Mouse (Mus musculus) spleen, postnatal 4 days (tissue): ENCODE data around the gene Egr2.

Experiments used
- DNase-seq, 2 experiments: peaks; one replicate each; pipeline ENCODE4 v3.0.0; 2022; ENCODE audit warnings: low spot score in 2 of 2

Egr2 gene

DNA sequence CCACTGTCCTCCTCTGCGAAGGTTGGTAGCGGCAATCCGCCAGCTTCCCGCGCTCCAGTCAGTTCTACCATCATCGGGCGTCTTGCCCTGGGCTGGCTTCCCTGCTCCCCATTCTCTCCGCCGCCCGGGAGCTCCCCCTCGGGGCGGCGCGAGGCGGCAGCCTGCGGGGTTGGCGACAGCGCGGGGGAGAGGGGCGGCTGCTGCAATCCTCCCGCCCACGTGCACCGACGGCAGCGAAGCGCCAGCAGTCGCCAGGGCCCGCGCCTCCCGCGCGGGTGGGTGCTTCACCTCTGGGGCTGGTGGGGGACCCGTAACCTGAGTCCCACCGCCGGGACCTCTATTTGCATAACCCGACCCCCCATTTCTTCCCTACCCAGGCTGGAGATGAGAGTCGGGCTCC lies at the start of gene Egr2:
Gene Egr2, plus strand, starts transcription at position 220 of the 400 bp plus-strand sequence.
- peak in 1 of 2 experiments; percentile 66 for DNase-seq

- DNase-seq = no peak
Observed at GRCm38 (mm10) chr10:67487496-67487895, 47.8 kb upstream of the Egr2 start.

- DNase-seq = no peak
Observed at GRCm38 (mm10) chr10:67489836-67490235, 45.4 kb upstream of the Egr2 start.

GRCm38 (mm10) chr10:67490632-67491031 lies 44.6 kb upstream of the Egr2 start:
- no peak for DNase-seq

DNA sequence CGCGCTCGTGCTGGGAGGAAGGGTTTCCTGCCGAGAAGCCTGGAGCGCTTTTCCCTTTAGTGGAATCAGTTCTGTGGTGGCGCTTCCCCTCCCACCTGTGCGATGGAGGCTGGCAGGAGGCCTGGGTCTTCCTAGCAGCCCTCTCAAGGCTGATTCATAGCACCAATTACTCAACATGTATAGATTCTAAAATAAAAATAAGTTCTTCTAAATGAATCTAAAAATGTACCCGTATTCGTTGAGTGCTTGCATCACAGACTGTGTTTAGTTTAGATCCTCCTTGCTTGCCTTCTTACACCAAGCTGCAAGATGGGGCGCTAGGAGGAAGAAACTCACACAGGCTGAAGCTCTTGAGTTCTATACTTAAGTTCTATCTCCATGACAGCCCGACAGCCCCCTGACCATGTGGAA lies 43.1 kb upstream of the Egr2 start:
- DNase-seq = no peak

- DNase-seq = no peak
Observed at GRCm38 (mm10) chr10:67493556-67493955, 41.7 kb upstream of the Egr2 start.

DNA sequence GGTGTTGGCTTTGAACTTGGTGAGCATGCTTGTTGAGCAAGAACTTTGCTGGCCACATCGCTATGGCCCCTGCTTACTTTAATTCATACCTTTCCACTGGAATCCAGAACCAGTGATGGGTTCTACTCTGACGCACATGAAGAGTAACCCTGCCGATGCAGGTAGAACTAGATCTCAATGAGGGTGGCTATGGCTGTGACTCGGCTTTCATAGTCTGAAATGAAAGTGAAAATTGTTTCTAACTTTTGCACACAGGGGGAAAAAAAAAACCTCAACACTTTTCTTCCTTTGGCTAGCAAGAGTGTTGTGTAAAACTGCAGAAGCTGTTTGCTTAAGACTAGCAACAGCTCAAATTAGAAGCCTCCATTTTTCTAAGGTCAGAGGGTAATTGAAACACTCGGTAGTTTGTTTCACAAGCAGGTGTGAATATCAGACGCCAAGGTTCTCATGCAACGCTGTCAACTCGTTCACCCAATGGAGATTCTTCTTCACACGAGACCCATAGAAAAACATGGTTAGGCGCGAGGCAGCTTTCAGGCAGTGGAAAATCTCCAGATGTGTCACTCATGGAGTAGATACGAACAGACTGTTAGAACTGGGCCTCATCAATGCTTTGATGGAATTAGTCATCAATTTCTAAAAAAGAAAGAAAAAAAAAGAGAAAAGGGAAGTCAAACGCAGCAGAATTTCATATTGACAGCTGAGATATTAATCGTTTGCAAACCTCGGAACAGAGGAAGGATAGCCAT lies 38.0 kb upstream of the Egr2 start:
- no peak for DNase-seq

GRCm38 (mm10) chr10:67497951-67498350 lies 37.3 kb upstream of the Egr2 start:
- no peak for DNase-seq

DNA sequence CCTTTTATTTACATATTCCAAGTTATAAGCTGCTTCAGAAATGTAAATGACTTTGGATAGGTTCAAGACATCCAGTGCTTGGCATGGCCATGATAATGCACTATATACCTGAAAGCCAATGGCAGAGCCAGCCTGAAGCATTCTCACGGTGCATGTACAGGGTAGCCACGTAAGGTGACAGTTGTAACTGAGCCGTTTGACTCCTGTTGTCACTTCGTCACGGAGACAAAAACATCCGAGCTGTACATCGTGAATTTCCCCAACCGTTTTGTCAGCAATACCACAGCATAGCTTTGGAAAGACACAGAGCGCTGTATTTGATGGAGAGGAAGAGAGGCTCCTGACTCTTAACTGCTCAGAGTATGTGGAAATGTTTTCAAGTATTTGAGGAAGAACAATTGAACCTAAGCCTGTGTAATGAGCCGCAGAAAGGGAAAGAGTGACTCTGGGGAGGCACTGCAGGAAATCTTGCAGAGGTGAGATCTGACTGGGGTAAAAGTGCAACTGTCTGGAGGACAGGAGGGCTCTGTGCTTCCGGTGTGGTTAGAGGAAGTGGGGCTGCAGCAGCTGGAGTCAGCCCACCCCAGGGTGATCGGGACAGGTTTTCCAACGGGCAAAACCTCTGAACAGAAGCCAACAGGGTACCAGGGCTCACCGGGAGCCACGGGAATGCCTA lies 31.8 kb upstream of the Egr2 start:
- DNase-seq = peak; percentile 14 to 66

- no peak for DNase-seq
Observed at GRCm38 (mm10) chr10:67504046-67504445, 31.2 kb upstream of the Egr2 start.

- no peak for DNase-seq
Observed at GRCm38 (mm10) chr10:67505248-67505647, 30.0 kb upstream of the Egr2 start.

DNA sequence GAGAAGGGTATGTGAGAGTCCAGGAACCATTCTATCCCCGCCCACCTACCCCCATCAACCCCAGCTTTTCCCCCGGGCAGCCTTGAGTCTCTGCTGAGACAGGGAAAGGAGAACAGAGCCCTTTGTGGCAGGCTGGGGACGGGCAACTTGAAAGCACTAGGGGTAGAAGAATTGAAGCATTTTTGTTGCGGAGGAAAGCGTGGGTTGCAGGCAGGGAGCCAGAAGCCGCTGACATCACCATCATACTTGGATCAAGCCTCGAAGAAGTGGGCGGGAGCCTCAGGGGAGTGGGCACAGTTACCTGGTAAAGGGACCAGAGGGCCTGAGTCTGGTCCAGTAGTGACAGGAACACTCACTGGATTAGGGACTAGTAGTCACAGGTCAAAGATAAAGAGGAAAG lies 23.1 kb upstream of the Egr2 start:
- no peak for DNase-seq

DNA sequence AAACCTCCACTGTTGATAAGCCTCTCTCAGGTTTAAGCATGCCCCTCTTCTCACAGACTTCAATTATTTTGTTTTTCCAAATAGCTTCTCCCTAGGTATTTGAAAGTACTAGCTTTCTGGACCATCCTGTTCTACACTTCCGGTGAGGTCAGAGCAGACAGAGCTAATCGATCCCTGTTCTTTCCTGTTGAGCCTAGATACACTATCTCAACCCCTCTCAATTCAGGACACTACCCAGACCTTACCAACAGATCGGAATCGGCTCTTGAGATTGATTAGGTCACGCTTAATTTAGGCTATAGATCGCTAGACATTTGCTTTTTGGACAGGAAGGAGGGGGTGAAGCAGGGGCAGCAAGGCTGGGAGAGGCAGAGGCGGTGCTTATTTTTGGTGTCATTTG lies 22.4 kb upstream of the Egr2 start:
- no peak for DNase-seq

DNA sequence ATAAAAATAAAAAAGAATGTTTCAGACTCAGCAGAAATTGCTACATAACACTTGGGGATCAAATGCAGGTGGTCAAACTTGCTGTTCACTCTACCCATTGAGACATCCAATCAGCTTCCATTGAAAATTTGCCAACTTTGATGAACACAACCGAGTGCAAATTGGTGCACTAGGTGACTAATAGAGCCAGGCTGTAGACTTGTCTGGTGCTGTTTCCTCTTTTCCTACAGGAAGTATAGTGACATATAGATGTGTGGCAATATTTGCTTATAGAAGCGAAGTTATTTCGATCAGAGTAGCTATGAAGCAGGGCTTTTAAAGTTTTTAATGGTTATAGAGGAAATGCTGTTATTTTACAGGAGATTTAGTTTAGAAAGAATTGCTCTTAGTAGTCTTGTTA lies 16.5 kb upstream of the Egr2 start:
- no peak for DNase-seq

DNA sequence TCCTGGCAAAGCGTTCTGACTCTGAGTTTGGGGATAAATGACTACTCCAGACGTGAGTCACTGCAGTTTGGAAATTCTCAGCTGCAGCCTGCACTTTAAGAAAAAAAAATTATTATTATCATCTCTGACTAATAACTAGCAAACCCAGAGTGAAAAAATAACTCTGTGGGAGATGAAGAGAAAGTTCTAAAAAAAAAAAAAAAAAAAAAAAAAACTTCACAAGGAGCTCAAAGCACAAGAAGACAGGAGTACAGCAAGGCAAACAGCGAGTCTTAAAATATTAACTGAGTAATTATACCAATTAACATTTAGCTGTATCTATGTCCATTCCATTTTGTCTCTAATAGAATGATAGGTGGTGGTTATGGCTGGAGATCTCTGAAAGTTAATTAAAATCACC lies 11.1 kb upstream of the Egr2 start:
- no peak for DNase-seq

- no peak for DNase-seq
Observed at GRCm38 (mm10) chr10:67524694-67525093, 10.6 kb upstream of the Egr2 start.

- no peak for DNase-seq
Observed at GRCm38 (mm10) chr10:67526435-67526834, 8.8 kb upstream of the Egr2 start.

- no peak for DNase-seq
Observed at GRCm38 (mm10) chr10:67529769-67530168, 5.5 kb upstream of the Egr2 start.

GRCm38 (mm10) chr10:67535972-67536371 lies 697 bp downstream of the Egr2 start:
- DNase-seq = peak; percentile 69 to 85

DNA sequence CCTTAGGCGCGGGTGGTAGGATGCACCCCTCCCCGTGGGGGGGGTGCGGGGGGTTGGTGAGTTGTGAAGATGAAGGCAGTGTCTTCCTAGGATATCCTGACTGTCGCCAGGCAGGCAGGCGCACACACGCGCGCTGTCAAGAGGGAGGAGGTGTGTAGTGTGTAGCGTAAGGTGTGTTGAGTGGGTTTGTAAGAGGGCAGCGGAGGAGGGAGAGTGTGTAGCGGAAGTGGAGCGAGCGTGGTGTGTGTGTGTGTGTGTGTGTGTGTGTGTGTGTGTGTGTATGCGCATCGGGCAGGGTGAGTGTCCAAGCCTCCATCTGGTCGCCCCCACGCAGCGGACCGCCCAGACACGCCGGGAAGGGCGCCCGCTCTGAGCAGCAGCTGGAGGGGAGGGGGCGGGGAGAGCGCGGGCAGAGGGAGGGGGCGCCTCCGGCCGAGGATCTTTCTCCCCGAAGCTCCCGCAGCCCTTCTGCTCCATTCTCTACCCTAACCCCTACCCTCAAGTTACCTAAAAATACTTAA lies 1.4 kb downstream of the Egr2 start:
- peak in 1 of 2 experiments; percentile 25 for DNase-seq

- DNase-seq = peak; percentile 84 to 87
Observed at GRCm38 (mm10) chr10:67537151-67537994, 2.1 kb downstream of the Egr2 start.

DNA sequence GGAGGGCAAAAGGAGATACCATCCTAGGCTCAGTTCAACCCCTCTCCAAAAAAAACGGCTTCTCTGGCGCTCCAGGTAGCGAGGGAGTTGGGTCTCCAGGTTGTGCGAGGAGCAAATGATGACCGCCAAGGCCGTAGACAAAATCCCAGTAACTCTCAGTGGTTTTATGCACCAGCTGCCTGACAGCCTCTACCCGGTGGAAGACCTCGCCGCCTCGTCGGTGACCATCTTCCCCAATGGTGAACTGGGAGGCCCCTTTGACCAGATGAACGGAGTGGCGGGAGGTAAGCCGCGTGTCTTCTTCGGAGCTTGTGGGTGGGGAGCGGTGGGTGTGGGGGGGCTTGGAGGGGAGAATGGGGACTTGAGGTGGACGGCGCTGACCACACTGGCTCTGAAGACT lies 2.8 kb downstream of the Egr2 start:
- DNase-seq = no peak
